Mouse (Mus musculus) stomach, embryonic 15.5 days (tissue): ENCODE data around the gene Dsp. TPM values are rescaled to one million over a fixed set of nuclear protein-coding genes. Genes with fewer than 3 reads are reported as not detected.

Experiments used
- ATAC-seq: fragments of 200-750 bp; cut with Nextera tagmentation; 2 replicates; pipeline ENCODE4 v1.8.0; 2017; ENCODE audit warnings: low read depth, moderate number of reproducible peaks, moderate TSS enrichment; ENCODE audit not compliant: insufficient read depth, low FRiP score
- H3K27ac ChIP-seq: fragments of 300-500 bp; sonication (generic); 2 replicates; pipeline ENCODE4 v1.5.1; 2015; ENCODE audit warnings: mild to moderate bottlenecking, inconsistent platforms
- H3K27me3 ChIP-seq: fragments of 300-500 bp; sonication (generic); replicated peaks from 2 replicates; pipeline ENCODE4 v1.6.1; 2015; ENCODE audit warnings: inconsistent platforms
- H3K36me3 ChIP-seq: fragments of 300-500 bp; sonication (generic); 2 replicates; pipeline ENCODE4 v1.6.1; 2015; ENCODE audit warnings: inconsistent platforms
- H3K4me1 ChIP-seq: fragments of 300-500 bp; sonication (generic); 2 replicates; pipeline ENCODE4 v1.6.1; 2015; ENCODE audit warnings: inconsistent platforms
- H3K4me2 ChIP-seq: fragments of 300-500 bp; sonication (generic); 2 replicates; pipeline ENCODE4 v1.6.1; 2015; ENCODE audit warnings: mild to moderate bottlenecking, inconsistent platforms
- H3K4me3 ChIP-seq: fragments of 300-500 bp; sonication (generic); replicated peaks from 2 replicates; pipeline ENCODE4 v1.5.1; 2015; ENCODE audit warnings: inconsistent platforms
- H3K9ac ChIP-seq: fragments of 300-500 bp; sonication (generic); 2 replicates; pipeline ENCODE4 v1.6.1; 2015; ENCODE audit warnings: inconsistent platforms
- H3K9me3 ChIP-seq: fragments of 300-500 bp; sonication (generic); 2 replicates; pipeline ENCODE4 v1.6.1; 2016; ENCODE audit warnings: inconsistent platforms
- WGBS: fragments of 180-500 bp; shearing (Covaris S2); methylation state at CpG from one replicate; pipeline ENCODE4 v1.1.7; 2015; 5-methylcytosine and 5-hydroxymethylcytosine counted together
- polyA plus RNA-seq: library from polyadenylated mRNA; unstranded; fragments of >200 nt; fragmentation: Nextera tagmentation; extraction: Ambion mirVana; gene quantifications from 2 replicates; pipeline ENCODE4 v1.2.1, GENCODE M21; 2015

The Dsp gene
- polyA plus RNA-seq, 1 experiment from 2014 or later = 24.2 TPM

- peaks cover 5% of the 10 kb centered on the region; the same call in 1 of the 2 replicates for H3K4me1 ChIP-seq
- H3K4me3 ChIP-seq = peak overlapping the region; percentile 27
- H3K27ac ChIP-seq = peak overlapping the region; percentile 86
- 8% methylated on average over 20 of the region's 20 CpGs for WGBS
- H3K4me2 ChIP-seq = peak overlapping the region; percentile 56
- H3K36me3 ChIP-seq = no peaks in the 10 kb centered on the region
- no peaks in the 10 kb centered on the region for H3K9me3 ChIP-seq
- no peak overlapping the region for H3K9ac ChIP-seq
- H3K27me3 ChIP-seq = 0 out of 2 replicates have a peak, but pooled peaks cover 4% of the 10 kb centered on the region
- ATAC-seq = peak; percentile 73
These were observed 6.0 kb upstream of the Dsp start for GRCm38 (mm10) chr13:38144962-38145713.

GRCm38 (mm10) chr13:38148348-38148747 is 2.7 kb upstream of the Dsp start:
- no peak for ATAC-seq
- Histone ChIP-seq H3K27me3 (peaks cover 12% of the 10 kb centered on the region; the same call in 1 of the 2 replicates), H3K27ac (no peak overlapping the region), H3K4me3 (no peak overlapping the region), H3K4me1 (peaks cover 20% of the 10 kb centered on the region), H3K4me2 (no peak overlapping the region), H3K36me3 (no peaks in the 10 kb centered on the region), H3K9me3 (no peaks in the 10 kb centered on the region), H3K9ac (no peak overlapping the region)
- 49% methylated on average over 3 of the region's 3 CpGs for WGBS

- peak overlapping the region; percentile 43 for H3K4me3 ChIP-seq
- no peaks in the 10 kb centered on the region for H3K9me3 ChIP-seq
- peak overlapping the region; percentile 90 for H3K27ac ChIP-seq
- H3K9ac ChIP-seq = peak overlapping the region; percentile 45
- H3K4me1 ChIP-seq = peaks cover 15% of the 10 kb centered on the region
- WGBS = 1% methylated on average over 49 of the region's 49 CpGs
- ATAC-seq = peak; percentile 29
- peak overlapping the region; percentile 87 for H3K4me2 ChIP-seq
- peaks cover 12% of the 10 kb centered on the region; the same call in 1 of the 2 replicates for H3K27me3 ChIP-seq
- no peaks in the 10 kb centered on the region for H3K36me3 ChIP-seq
These were observed 756 bp downstream of the Dsp start for GRCm38 (mm10) chr13:38151671-38152428.

- peak overlapping the region; percentile 43 for H3K4me3 ChIP-seq
- peaks cover 12% of the 10 kb centered on the region; the same call in 1 of the 2 replicates for H3K27me3 ChIP-seq
- peak overlapping the region; percentile 90 for H3K27ac ChIP-seq
- H3K9ac ChIP-seq = peak overlapping the region; percentile 45; the same call in 1 of the 2 replicates
- WGBS = 2% methylated on average over 31 of the region's 31 CpGs
- H3K4me2 ChIP-seq = peak overlapping the region; percentile 87
- H3K9me3 ChIP-seq = no peaks in the 10 kb centered on the region
- H3K4me1 ChIP-seq = peaks cover 15% of the 10 kb centered on the region
- 0 out of 2 replicates have a peak, but pooled peaks have one; percentile 44 for ATAC-seq
- no peaks in the 10 kb centered on the region for H3K36me3 ChIP-seq
These were observed 1.4 kb downstream of the Dsp start for GRCm38 (mm10) chr13:38152429-38153035.

- Histone ChIP-seq H3K27me3 (peaks cover 6% of the 10 kb centered on the region; the same call in 1 of the 2 replicates), H3K9me3 (no peaks in the 10 kb centered on the region), H3K36me3 (no peaks in the 10 kb centered on the region), H3K4me3 (no peak overlapping the region), H3K4me2 (peak overlapping the region; percentile 2; the same call in 1 of the 2 replicates), H3K4me1 (peaks cover 15% of the 10 kb centered on the region), H3K9ac (no peak overlapping the region), H3K27ac (no peak overlapping the region)
- ATAC-seq = no peak
- 21% methylated on average over 2 of the region's 2 CpGs for WGBS
These were observed 4.4 kb downstream of the Dsp start for GRCm38 (mm10) chr13:38155523-38155922.

GRCm38 (mm10) chr13:38157635-38158034 is 6.5 kb downstream of the Dsp start:
- Histone ChIP-seq H3K27ac (peak overlapping the region; percentile 11; the same call in 1 of the 2 replicates), H3K36me3 (no peaks in the 10 kb centered on the region), H3K27me3 (no peaks in the 10 kb centered on the region), H3K9me3 (no peaks in the 10 kb centered on the region), H3K4me2 (no peak overlapping the region), H3K4me1 (peaks cover 2% of the 10 kb centered on the region; the same call in 1 of the 2 replicates), H3K9ac (no peak overlapping the region), H3K4me3 (no peak overlapping the region)
- WGBS = 38% methylated on average over 6 of the region's 6 CpGs
- ATAC-seq = no peak

GRCm38 (mm10) chr13:38162002-38162401 is 10.9 kb downstream of the Dsp start:
- Histone ChIP-seq H3K4me1 (no peaks in the 10 kb centered on the region), H3K27me3 (no peaks in the 10 kb centered on the region), H3K9ac (no peak overlapping the region), H3K27ac (peak overlapping the region; percentile 68; the same call in 1 of the 2 replicates), H3K4me2 (no peak overlapping the region), H3K36me3 (no peaks in the 10 kb centered on the region), H3K4me3 (no peak overlapping the region), H3K9me3 (no peaks in the 10 kb centered on the region)
- 74% methylated on average over 2 of the region's 2 CpGs for WGBS
- ATAC-seq = no peak

- no peaks in the 10 kb centered on the region for H3K36me3 ChIP-seq
- H3K9ac ChIP-seq = no peak overlapping the region
- no peaks in the 10 kb centered on the region for H3K27me3 ChIP-seq
- peak overlapping the region; percentile 68; the same call in 1 of the 2 replicates for H3K27ac ChIP-seq
- H3K4me2 ChIP-seq = no peak overlapping the region
- WGBS = 26% methylated on average over 11 of the region's 11 CpGs
- no peak overlapping the region for H3K4me3 ChIP-seq
- H3K4me1 ChIP-seq = no peaks in the 10 kb centered on the region
- ATAC-seq = peak; percentile 84
- no peaks in the 10 kb centered on the region for H3K9me3 ChIP-seq
These were observed 11.6 kb downstream of the Dsp start for GRCm38 (mm10) chr13:38162668-38163067.

GRCm38 (mm10) chr13:38164932-38165331 is 13.8 kb downstream of the Dsp start:
- no peaks in the 10 kb centered on the region for H3K36me3 ChIP-seq
- WGBS = 84% methylated on average over 11 of the region's 11 CpGs
- H3K9ac ChIP-seq = no peak overlapping the region
- H3K4me1 ChIP-seq = no peaks in the 10 kb centered on the region
- H3K27me3 ChIP-seq = no peaks in the 10 kb centered on the region
- ATAC-seq = no peak
- no peak overlapping the region for H3K4me3 ChIP-seq
- no peak overlapping the region for H3K27ac ChIP-seq
- no peak overlapping the region for H3K4me2 ChIP-seq
- H3K9me3 ChIP-seq = no peaks in the 10 kb centered on the region

GRCm38 (mm10) chr13:38167056-38167455 is 16.0 kb downstream of the Dsp start:
- no peak for ATAC-seq
- H3K4me1 ChIP-seq = peaks cover 5% of the 10 kb centered on the region; the same call in 1 of the 2 replicates
- H3K4me2 ChIP-seq = no peak overlapping the region
- no peaks in the 10 kb centered on the region for H3K36me3 ChIP-seq
- H3K4me3 ChIP-seq = no peak overlapping the region
- H3K27ac ChIP-seq = no peak overlapping the region
- no peaks in the 10 kb centered on the region for H3K27me3 ChIP-seq
- H3K9ac ChIP-seq = no peak overlapping the region
- 84% methylated on average over 3 of the region's 3 CpGs for WGBS
- H3K9me3 ChIP-seq = no peaks in the 10 kb centered on the region

GRCm38 (mm10) chr13:38170707-38171144 is 19.6 kb downstream of the Dsp start:
- Histone ChIP-seq H3K27ac (peak overlapping the region; percentile 70), H3K9ac (no peak overlapping the region), H3K27me3 (no peaks in the 10 kb centered on the region), H3K4me1 (peaks cover 5% of the 10 kb centered on the region; the same call in 1 of the 2 replicates), H3K36me3 (no peaks in the 10 kb centered on the region), H3K4me2 (peak overlapping the region; percentile 33; the same call in 1 of the 2 replicates), H3K4me3 (no peak overlapping the region), H3K9me3 (no peaks in the 10 kb centered on the region)
- peak; percentile 85 for ATAC-seq
- WGBS = 16% methylated on average over 4 of the region's 4 CpGs
